Mouse (Mus musculus): ENCODE data around the gene Mecom. TPM values are rescaled to one million over a fixed set of nuclear protein-coding genes. Genes with fewer than 3 reads are reported as not detected.

Mecom gene
- total and polyA plus RNA-seq, 3 experiments, result not detected

GRCm38 (mm10) chr3:30106481-30106880, 441.3 kb downstream of the Mecom start:
- Histone ChIP-seq H3K4me3 (replicated peaks in 1 of 3; ENCODE audit: low read depth in 2 of 3, low read length in 2 of 3, poor library complexity in 1 of 3) (no peak overlapping the region), H3K27me3 (replicated peaks) (no peaks in the 10 kb centered on the region), H3K27ac (ENCODE audit: insufficient read depth, low read depth) (no peak overlapping the region), H3K4me2 (ENCODE audit: insufficient read depth, low read depth, poor library complexity, severe bottlenecking) (no peak overlapping the region), H3K79me2 (replicated peaks; ENCODE audit: control insufficient read depth, extremely low read depth, insufficient read depth, poor library complexity, severe bottlenecking) (no peaks in the 10 kb centered on the region), H3K36me3 (replicated peaks in 1 of 2; ENCODE audit: control insufficient read depth in 1 of 2, insufficient read depth in 1 of 2, low read length in 1 of 2) (no peaks in the 10 kb centered on the region), H3K9ac (ENCODE audit: insufficient read depth, low read depth) (no peak overlapping the region), H3K4me1 (ENCODE audit: control insufficient read depth in 1 of 2, insufficient read depth in 2 of 2) (no peaks in the 10 kb centered on the region), H3K9me3 (replicated peaks; ENCODE audit: low read length) (no peaks in the 10 kb centered on the region)
- in situ Hi-C loops (cut with MboI; ENCODE audit: low pct_ligation_motif_present, low pct_unique_long_range_greater_than_20kb, low sequenced_read_pairs) (no loop called here), dilution Hi-C loops (cut with MboI; ENCODE audit: extremely low pct_ligation_motif_present, extremely low pct_unique_long_range_greater_than_20kb, low sequenced_read_pairs) (no loop called here)
- TF ChIP-seq BHLHE40 (IDR thresholded peaks at IDR 0.05; ENCODE audit: low read depth, low read length) (no peak), CTCF (conservative IDR thresholded peaks at IDR 0.05 in 1 of 2, IDR thresholded peaks at IDR 0.05 in 1 of 2; ENCODE audit: low read depth in 2 of 2, low read length in 2 of 2) (no peak), IRF4 (IDR thresholded peaks at IDR 0.05; ENCODE audit: low read depth, low read length) (no peak), JUND (conservative IDR thresholded peaks at IDR 0.05; ENCODE audit: low read depth, low read length) (no peak), EP300 (IDR thresholded peaks at IDR 0.05; ENCODE audit: low read length) (no peak), MYC (IDR thresholded peaks at IDR 0.05; ENCODE audit: low read depth, low read length) (no peak), ZNF384 (IDR thresholded peaks at IDR 0.05; ENCODE audit: low read depth, low read length) (no peak), ELF1 (IDR thresholded peaks at IDR 0.05; ENCODE audit: low read depth, low read length) (no peak), RAD21 (IDR thresholded peaks at IDR 0.05; ENCODE audit: low read depth, low read length) (no peak), USF2 (conservative IDR thresholded peaks at IDR 0.05; ENCODE audit: low read depth, low read length) (no peak), TCF12 (IDR thresholded peaks at IDR 0.05; ENCODE audit: low read depth, low read length) (no peak), CHD1 (IDR thresholded peaks at IDR 0.05; ENCODE audit: low read depth, low read length) (no peak), MEF2A (IDR thresholded peaks at IDR 0.05; ENCODE audit: borderline replicate concordance, low read depth, low read length) (no peak), MAZ (IDR thresholded peaks at IDR 0.05; ENCODE audit: low read depth, low read length) (no peak), MAX (IDR thresholded peaks at IDR 0.05; ENCODE audit: low read length) (no peak), TBP (conservative IDR thresholded peaks at IDR 0.05; ENCODE audit: low read depth, low read length) (no peak)
- no peak for DNase-seq (ENCODE audit: extremely low read depth)

- Histone ChIP-seq H3K79me2 (replicated peaks; ENCODE audit: control insufficient read depth, extremely low read depth, insufficient read depth, poor library complexity, severe bottlenecking) (no peaks in the 10 kb centered on the region), H3K27ac (ENCODE audit: insufficient read depth, low read depth) (no peak overlapping the region), H3K4me2 (ENCODE audit: insufficient read depth, low read depth, poor library complexity, severe bottlenecking) (no peak overlapping the region), H3K9me3 (replicated peaks; ENCODE audit: low read length) (no peaks in the 10 kb centered on the region), H3K9ac (ENCODE audit: insufficient read depth, low read depth) (no peak overlapping the region), H3K4me1 (ENCODE audit: control insufficient read depth in 1 of 2, insufficient read depth in 2 of 2) (no peaks in the 10 kb centered on the region), H3K36me3 (replicated peaks in 1 of 2; ENCODE audit: control insufficient read depth in 1 of 2, insufficient read depth in 1 of 2, low read length in 1 of 2) (no peaks in the 10 kb centered on the region), H3K4me3 (replicated peaks in 1 of 3; ENCODE audit: low read depth in 2 of 3, low read length in 2 of 3, poor library complexity in 1 of 3) (no peak overlapping the region), H3K27me3 (replicated peaks) (no peaks in the 10 kb centered on the region)
- no peak for DNase-seq (ENCODE audit: extremely low read depth)
- TF ChIP-seq PAX5 (IDR thresholded peaks at IDR 0.05; ENCODE audit: low read length), result no peak
- in situ Hi-C loops (cut with MboI; ENCODE audit: low pct_ligation_motif_present, low pct_unique_long_range_greater_than_20kb, low sequenced_read_pairs) (no loop called here), dilution Hi-C loops (cut with MboI; ENCODE audit: extremely low pct_ligation_motif_present, extremely low pct_unique_long_range_greater_than_20kb, low sequenced_read_pairs) (no loop called here)
Observed at GRCm38 (mm10) chr3:30105859-30106258, 441.9 kb downstream of the Mecom start.

All from CH12.LX (cell line).